Mouse (Mus musculus) midbrain, embryonic 15.5 days (tissue): ENCODE data around the gene Fbxo36. TPM values are rescaled to one million over a fixed set of nuclear protein-coding genes. Genes with fewer than 3 reads are reported as not detected.

Experiments
- ATAC-seq: fragments of 200-750 bp; cut with Nextera tagmentation; replicated peaks from 2 replicates; pipeline ENCODE4 v1.8.0; 2017; ENCODE audit warnings: moderate TSS enrichment
- H3K27ac ChIP-seq: fragments of 300-500 bp; sonication (generic); 2 replicates; pipeline ENCODE4 v1.5.1; 2015; ENCODE audit warnings: mild to moderate bottlenecking, inconsistent platforms
- H3K27me3 ChIP-seq: fragments of 300-500 bp; sonication (generic); replicated peaks from 2 replicates; pipeline ENCODE4 v1.6.1; 2015; ENCODE audit warnings: inconsistent platforms
- H3K36me3 ChIP-seq: fragments of 300-500 bp; sonication (generic); replicated peaks from 2 replicates; pipeline ENCODE4 v1.6.1; 2015; ENCODE audit warnings: inconsistent platforms
- H3K4me1 ChIP-seq: fragments of 300-500 bp; sonication (generic); 2 replicates; pipeline ENCODE4 v1.6.1; 2015; ENCODE audit warnings: inconsistent platforms
- H3K4me2 ChIP-seq: fragments of 300-500 bp; sonication (generic); 2 replicates; pipeline ENCODE4 v1.6.1; 2015; ENCODE audit warnings: inconsistent platforms, mild to moderate bottlenecking, moderate library complexity
- H3K4me3 ChIP-seq: fragments of 300-500 bp; sonication (generic); 2 replicates; pipeline ENCODE4 v1.5.1; 2015; ENCODE audit warnings: mild to moderate bottlenecking, inconsistent platforms
- H3K9ac ChIP-seq: fragments of 300-500 bp; sonication (generic); 2 replicates; pipeline ENCODE4 v1.6.1; 2015; ENCODE audit warnings: mild to moderate bottlenecking, inconsistent platforms
- H3K9me3 ChIP-seq: fragments of 300-500 bp; sonication (generic); 2 replicates; pipeline ENCODE4 v1.6.1; 2016; ENCODE audit warnings: inconsistent platforms
- WGBS: fragments of 180-500 bp; shearing (Covaris S2); methylation state at CpG from one replicate; pipeline ENCODE4 v1.1.7; 2015; ENCODE audit warnings: mixed read lengths; 5-methylcytosine and 5-hydroxymethylcytosine counted together
- polyA plus RNA-seq: library from polyadenylated mRNA; unstranded; fragments of >200 nt; fragmentation: Nextera tagmentation; extraction: Ambion mirVana; gene quantifications from 2 replicates; pipeline ENCODE4 v1.2.1, GENCODE M21; 2015

Fbxo36 gene
- polyA plus RNA-seq, 1 experiment from 2014 or later: 6.0 TPM

DNA sequence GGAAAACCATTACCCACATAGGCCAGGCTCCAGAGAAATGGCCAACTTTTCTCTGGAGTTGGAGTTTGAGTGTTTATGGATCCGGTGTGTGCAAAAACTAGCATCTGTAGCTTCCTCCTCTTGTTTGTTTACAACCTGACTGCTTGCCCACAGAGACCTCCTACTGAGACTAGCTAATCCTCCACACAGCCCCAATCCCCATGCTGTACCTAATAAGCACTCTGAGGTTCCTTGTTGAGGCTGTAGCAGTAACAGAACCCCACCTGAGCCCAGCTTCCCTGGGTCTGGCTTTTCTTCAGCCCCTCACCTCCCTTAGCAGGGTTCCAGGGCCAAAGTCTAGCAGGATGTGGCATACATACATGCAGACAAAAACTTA lies 21.6 kb downstream of the Fbxo36 start:
- no peak for ATAC-seq
- Histone ChIP-seq H3K27me3 (no peaks in the 10 kb centered on the region), H3K9ac (no peak overlapping the region), H3K36me3 (no peaks in the 10 kb centered on the region), H3K4me3 (no peak overlapping the region), H3K4me1 (no peaks in the 10 kb centered on the region), H3K9me3 (no peaks in the 10 kb centered on the region), H3K27ac (no peak overlapping the region), H3K4me2 (no peak overlapping the region)
- 70% methylated on average over 1 of the region's 1 CpGs for WGBS

DNA sequence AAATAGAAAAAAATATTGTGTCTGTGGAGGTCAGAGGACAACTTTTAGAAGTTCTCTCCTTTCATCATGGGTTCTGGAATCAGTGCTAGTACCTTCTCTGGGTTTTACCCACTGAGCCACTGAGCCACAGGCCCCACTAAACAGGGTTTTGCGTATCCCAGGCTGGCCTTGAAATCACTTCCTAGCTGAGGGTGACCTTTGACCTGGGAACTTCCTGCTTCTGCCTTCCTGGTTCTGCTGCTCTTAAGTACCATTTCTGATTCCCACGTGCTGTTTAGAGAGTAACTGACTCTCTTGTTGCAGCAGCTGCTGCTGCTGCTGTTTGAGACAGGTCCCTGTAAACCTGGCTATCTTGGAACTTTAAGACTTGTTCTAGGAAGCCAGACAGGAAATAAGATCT lies 25.0 kb downstream of the Fbxo36 start:
- Histone ChIP-seq H3K4me3 (no peak overlapping the region), H3K9ac (no peak overlapping the region), H3K4me2 (no peak overlapping the region), H3K27me3 (no peaks in the 10 kb centered on the region), H3K27ac (no peak overlapping the region), H3K36me3 (no peaks in the 10 kb centered on the region), H3K4me1 (no peaks in the 10 kb centered on the region), H3K9me3 (no peaks in the 10 kb centered on the region)
- WGBS: 80% methylated on average over 2 of the region's 2 CpGs
- ATAC-seq: no peak

DNA sequence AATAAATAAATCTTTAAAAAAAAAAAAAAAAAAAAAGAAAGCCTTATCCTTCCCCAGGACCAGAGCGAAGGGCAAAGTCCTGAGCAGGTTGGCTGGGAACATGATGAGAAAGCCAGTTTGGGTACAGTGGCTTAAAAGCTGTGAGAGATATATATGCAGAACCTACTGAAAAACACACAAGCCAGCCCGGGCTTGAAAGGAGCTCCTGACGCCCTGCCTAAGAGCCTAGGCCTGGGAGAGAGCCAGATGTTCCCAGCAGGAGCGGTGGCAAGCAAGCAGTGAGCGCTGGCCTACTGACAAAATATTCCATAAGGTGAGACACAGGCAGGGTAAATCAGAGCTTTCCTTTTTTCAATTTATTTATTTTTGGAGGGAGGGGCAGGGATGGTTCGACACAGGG lies 26.6 kb downstream of the Fbxo36 start:
- Histone ChIP-seq H3K9ac (no peak overlapping the region), H3K9me3 (no peaks in the 10 kb centered on the region), H3K4me2 (no peak overlapping the region), H3K36me3 (no peaks in the 10 kb centered on the region), H3K27ac (no peak overlapping the region), H3K27me3 (no peaks in the 10 kb centered on the region), H3K4me3 (no peak overlapping the region), H3K4me1 (no peaks in the 10 kb centered on the region)
- WGBS: 87% methylated on average over 6 of the region's 6 CpGs
- no peak for ATAC-seq

DNA sequence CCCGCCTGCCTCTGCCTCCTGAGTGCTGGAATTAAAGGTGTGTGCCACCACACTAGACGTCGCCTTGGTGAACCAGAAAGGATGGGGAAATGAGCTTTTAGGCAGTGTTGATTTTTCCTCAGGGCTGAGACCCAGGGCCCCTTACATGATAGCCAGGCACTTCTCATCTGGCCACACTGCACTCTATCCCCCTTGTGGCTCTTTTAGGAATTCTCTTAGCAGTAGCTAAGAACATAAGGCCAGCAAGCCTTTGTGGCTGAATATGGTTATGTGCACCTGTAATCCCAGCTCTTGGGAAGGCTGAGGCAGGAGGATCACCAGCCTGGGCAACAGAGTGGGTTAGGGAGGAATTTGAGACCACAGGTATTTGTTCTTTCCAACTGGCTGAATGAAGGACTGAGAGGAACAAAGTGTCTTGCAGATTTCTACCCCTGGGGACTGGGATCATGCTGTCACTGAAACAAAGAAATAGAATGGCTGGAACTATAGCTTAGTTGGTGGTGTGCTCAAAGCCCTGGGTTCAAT lies 27.1 kb downstream of the Fbxo36 start:
- 97% methylated on average over 3 of the region's 3 CpGs for WGBS
- Histone ChIP-seq H3K4me1 (no peaks in the 10 kb centered on the region), H3K4me2 (no peak overlapping the region), H3K9ac (no peak overlapping the region), H3K27me3 (no peaks in the 10 kb centered on the region), H3K36me3 (no peaks in the 10 kb centered on the region), H3K9me3 (no peaks in the 10 kb centered on the region), H3K27ac (no peak overlapping the region), H3K4me3 (no peak overlapping the region)
- ATAC-seq: no peak

DNA sequence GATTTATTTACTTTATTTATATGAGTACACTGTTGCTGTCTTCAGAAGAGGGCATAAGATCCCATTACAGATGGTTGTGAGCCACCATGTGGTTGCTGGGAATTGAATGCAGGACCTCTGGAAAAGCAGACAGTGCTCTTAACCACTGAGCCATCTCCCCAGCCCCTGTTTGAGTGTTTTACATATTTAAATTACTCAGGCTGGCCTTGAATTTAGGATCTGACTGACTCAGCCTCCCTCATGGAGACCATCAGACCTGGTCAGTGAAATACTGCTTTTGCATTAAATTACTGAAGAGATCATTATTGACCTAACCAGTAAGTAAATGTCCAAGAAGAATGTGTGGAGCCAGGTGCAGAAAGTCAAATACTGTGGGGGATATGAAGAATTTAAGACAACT lies 28.7 kb downstream of the Fbxo36 start:
- Histone ChIP-seq H3K27me3 (no peaks in the 10 kb centered on the region), H3K36me3 (no peaks in the 10 kb centered on the region), H3K4me3 (no peak overlapping the region), H3K27ac (no peak overlapping the region), H3K4me2 (no peak overlapping the region), H3K9me3 (no peaks in the 10 kb centered on the region), H3K4me1 (no peaks in the 10 kb centered on the region), H3K9ac (no peak overlapping the region)
- ATAC-seq: no peak

DNA sequence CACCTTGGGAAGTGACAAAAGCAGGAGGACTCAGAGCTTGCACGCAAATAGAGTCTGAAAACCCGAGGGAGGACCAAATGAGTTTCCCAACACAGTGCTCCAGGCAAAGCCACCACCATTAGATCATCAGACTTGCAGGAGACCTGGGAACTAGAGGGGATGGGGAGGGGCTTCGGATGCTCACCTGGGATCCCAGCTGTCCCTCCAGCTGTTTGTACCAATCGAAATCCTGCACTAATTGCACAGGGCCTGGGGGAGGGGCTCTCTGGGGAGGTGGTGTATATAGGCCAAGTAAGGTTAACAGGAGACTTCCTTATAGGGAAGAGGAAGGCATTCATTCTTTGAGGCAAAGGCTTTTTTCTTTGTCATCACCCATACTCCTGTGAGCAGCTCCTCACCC lies 29.2 kb downstream of the Fbxo36 start:
- H3K4me3 ChIP-seq: no peak overlapping the region
- no peak for ATAC-seq
- H3K36me3 ChIP-seq: no peaks in the 10 kb centered on the region
- WGBS: 76% methylated on average over 4 of the region's 4 CpGs
- no peaks in the 10 kb centered on the region for H3K27me3 ChIP-seq
- no peak overlapping the region for H3K9ac ChIP-seq
- no peaks in the 10 kb centered on the region for H3K4me1 ChIP-seq
- no peak overlapping the region for H3K27ac ChIP-seq
- no peak overlapping the region for H3K4me2 ChIP-seq
- no peaks in the 10 kb centered on the region for H3K9me3 ChIP-seq

DNA sequence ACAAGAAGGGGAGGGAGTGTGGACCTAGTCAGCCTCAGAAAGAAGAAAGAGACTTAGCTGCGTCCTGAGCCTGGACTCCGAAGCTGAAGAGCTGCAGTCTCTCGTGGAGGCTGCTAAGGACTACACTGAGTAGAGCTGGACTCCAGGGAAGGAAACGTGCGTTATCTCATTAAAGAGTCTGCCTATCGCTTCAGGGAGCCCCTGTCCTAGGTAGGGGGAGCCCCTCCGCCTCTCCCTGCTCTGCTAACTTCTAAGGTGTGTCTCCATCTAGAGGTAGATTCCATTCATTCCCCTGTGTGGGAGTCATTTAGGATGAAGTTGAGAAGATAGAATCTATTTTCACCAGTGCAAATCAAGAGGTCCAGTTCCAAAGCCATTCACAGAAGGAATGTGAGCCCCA lies 29.9 kb downstream of the Fbxo36 start:
- no peak overlapping the region for H3K9ac ChIP-seq
- no peak overlapping the region for H3K27ac ChIP-seq
- ATAC-seq: no peak
- no peaks in the 10 kb centered on the region for H3K27me3 ChIP-seq
- no peaks in the 10 kb centered on the region for H3K9me3 ChIP-seq
- H3K4me3 ChIP-seq: no peak overlapping the region
- H3K4me2 ChIP-seq: no peak overlapping the region
- no peaks in the 10 kb centered on the region for H3K36me3 ChIP-seq
- H3K4me1 ChIP-seq: no peaks in the 10 kb centered on the region
- 55% methylated on average over 7 of the region's 7 CpGs for WGBS

DNA sequence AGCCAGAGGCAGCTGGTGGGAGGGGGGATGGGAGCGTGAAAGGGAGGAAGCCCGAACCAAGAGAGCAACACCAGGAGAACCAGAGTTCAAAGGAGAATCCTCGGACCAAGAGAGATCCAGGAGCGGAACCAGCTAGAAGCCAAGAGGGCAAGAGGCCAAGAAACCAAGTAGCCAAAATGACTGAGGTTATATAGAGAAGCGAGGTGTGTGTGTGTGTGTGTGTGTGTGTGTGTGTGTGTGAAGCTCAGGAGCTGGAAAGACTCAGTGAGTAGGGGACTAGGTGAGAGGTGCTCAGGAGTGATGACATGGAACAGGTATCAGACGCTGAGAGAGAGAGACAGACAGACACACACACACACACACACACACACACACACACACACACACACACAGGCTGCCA lies 31.5 kb downstream of the Fbxo36 start:
- H3K4me3 ChIP-seq: no peak overlapping the region
- 73% methylated on average over 5 of the region's 6 CpGs for WGBS
- H3K9ac ChIP-seq: no peak overlapping the region
- H3K27me3 ChIP-seq: no peaks in the 10 kb centered on the region
- no peak for ATAC-seq
- H3K4me2 ChIP-seq: no peak overlapping the region
- no peaks in the 10 kb centered on the region for H3K4me1 ChIP-seq
- no peaks in the 10 kb centered on the region for H3K36me3 ChIP-seq
- H3K27ac ChIP-seq: no peak overlapping the region
- no peaks in the 10 kb centered on the region for H3K9me3 ChIP-seq

DNA sequence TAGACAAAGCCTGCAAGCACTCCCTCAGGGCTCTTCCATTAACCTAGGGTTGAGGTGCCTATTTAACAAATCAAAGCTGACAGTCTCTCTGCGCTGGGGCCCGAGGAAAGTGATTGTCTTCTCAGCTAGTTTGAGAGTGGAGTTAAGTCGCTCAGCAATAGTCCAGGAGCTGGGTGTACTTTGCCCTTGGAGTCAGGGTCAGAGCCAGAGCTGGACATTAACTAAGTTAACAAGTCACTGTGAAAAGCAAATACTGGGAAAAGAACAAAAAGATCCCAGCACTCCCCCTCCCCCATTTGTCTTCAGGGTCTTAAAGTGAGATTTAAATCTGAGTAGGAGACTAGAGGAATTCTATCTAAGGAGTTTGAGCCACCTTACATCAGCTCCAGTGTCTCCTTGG lies 32.5 kb downstream of the Fbxo36 start:
- Histone ChIP-seq H3K4me3 (no peak overlapping the region), H3K4me2 (no peak overlapping the region), H3K9me3 (no peaks in the 10 kb centered on the region), H3K27ac (no peak overlapping the region), H3K36me3 (no peaks in the 10 kb centered on the region), H3K27me3 (no peaks in the 10 kb centered on the region), H3K4me1 (no peaks in the 10 kb centered on the region), H3K9ac (no peak overlapping the region)
- ATAC-seq: no peak
- 18% methylated on average over 3 of the region's 3 CpGs for WGBS

DNA sequence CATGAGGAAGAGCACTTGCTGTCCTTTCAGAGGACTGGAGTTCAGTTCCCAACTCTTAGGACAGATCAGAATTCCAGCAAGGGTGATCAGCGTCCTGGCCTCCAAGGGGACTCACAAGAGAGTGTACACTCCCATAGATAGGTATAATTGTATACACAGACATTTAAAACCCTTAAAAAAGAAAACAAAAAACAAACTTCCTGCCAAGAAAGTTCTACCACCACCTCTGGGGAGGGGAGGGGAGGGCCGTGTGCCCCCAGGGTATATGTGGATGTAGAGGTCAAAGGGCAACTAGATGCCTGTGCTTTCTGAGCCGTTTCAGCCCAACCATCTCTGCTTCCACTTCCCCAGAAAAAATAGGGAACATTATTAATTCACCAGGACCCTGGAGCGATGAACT lies 33.3 kb downstream of the Fbxo36 start:
- WGBS: 71% methylated on average over 4 of the region's 4 CpGs
- Histone ChIP-seq H3K4me2 (no peak overlapping the region), H3K4me3 (no peak overlapping the region), H3K27me3 (no peaks in the 10 kb centered on the region), H3K36me3 (no peaks in the 10 kb centered on the region), H3K9me3 (no peaks in the 10 kb centered on the region), H3K9ac (no peak overlapping the region), H3K4me1 (no peaks in the 10 kb centered on the region), H3K27ac (no peak overlapping the region)
- ATAC-seq: no peak

DNA sequence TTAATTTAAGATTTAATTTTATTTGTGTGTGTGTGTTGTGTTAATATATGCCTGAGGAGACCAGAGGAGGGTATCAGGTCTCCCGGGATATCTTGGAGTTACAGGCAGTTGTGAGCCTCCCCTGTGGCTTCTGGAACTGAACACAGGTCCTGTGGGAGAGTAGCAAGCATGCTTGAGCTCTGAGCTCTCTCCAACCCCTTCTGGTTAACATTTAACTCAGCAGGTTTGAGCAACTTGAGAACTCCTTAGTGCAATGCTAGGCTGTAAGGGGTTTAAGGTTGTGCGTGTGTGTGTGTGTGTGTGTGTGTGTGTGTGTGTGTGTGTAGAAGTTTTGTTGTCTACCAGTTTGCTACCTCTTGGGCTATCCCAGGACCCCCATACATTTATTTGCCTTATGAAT lies 37.9 kb downstream of the Fbxo36 start:
- Histone ChIP-seq H3K27ac (no peak overlapping the region), H3K4me2 (no peak overlapping the region), H3K4me3 (no peak overlapping the region), H3K9ac (no peak overlapping the region), H3K4me1 (no peaks in the 10 kb centered on the region), H3K36me3 (no peaks in the 10 kb centered on the region), H3K9me3 (no peaks in the 10 kb centered on the region), H3K27me3 (no peaks in the 10 kb centered on the region)
- no peak for ATAC-seq
- WGBS: 86% methylated on average over 2 of the region's 2 CpGs

DNA sequence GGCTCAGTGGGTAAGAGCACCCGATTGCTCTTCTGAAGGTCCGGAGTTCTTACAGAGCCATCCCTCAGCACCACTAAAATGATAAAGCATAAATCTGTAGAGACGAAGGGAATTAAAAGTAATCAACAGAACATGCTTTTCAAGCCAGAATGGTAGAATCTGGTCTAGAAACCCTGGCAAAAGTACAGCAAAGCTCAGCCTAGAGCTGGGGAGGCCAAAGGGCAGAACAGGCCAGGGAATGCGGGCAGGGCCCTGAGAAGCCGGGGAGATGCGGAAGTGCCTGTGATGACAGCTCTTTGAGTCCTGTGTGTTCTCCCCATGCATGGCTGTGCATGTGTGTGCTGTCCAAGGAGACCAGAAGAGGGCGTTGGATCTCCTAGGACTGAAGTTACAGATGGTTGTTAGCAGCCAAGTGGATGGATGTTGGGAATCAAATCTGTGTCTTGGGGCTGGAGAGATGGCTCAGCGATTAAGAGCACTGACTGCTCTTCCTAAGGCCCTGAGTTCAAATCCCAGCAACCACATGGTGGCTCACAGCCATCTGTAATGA lies 40.0 kb downstream of the Fbxo36 start:
- H3K9me3 ChIP-seq: no peaks in the 10 kb centered on the region
- no peaks in the 10 kb centered on the region for H3K36me3 ChIP-seq
- no peak overlapping the region for H3K9ac ChIP-seq
- H3K4me3 ChIP-seq: no peak overlapping the region
- no peak overlapping the region for H3K27ac ChIP-seq
- no peaks in the 10 kb centered on the region for H3K4me1 ChIP-seq
- H3K27me3 ChIP-seq: no peaks in the 10 kb centered on the region
- no peak for ATAC-seq
- 92% methylated on average over 8 of the region's 8 CpGs for WGBS
- no peak overlapping the region for H3K4me2 ChIP-seq

DNA sequence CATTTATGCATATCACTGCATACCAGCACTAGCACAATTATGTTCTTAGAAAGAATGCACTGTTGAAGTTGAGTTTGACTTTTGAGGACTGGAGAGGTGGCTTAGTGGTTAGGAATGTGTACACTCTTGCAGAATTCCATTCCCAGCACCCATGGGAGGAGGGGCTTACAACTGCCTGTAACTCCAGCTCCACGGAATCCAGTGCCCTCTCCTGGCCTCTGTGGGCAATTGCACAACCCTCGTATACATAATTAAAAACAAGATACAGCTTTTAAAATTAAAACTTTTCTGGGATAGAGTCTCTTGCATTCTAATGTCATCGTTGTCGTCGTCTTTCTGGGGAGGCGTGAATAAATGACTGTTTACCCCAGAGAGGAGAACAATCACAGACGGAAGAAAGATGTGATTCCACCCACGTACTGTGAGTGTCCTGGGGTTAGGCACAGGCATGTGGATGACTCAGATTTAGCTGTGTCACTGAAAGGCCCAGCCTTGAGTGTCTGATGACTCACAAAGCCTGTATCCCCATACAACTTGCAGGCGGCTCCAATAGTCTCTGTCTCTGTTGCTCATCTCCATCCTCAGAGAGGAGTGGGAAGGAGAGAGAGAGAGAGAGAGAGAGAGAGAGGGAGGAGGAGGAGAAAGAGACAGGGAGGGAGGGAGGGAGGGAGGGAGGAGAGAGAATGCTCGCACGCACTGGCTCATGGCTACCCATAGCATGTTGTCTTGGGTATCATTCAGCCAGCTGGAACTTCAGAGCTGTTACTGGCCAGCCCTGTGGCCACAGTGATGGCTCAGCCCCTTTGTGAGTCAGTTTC lies 41.8 kb downstream of the Fbxo36 start:
- no peaks in the 10 kb centered on the region for H3K27me3 ChIP-seq
- ATAC-seq: no peak

More for the DNA sequence above, 41.8 kb downstream of the Fbxo36 start:
- no peak overlapping the region for H3K4me3 ChIP-seq
- H3K27ac ChIP-seq: no peak overlapping the region
- H3K9ac ChIP-seq: no peak overlapping the region
- no peaks in the 10 kb centered on the region for H3K36me3 ChIP-seq
- no peaks in the 10 kb centered on the region for H3K4me1 ChIP-seq
- 55% methylated on average over 11 of the region's 11 CpGs for WGBS
- H3K9me3 ChIP-seq: no peaks in the 10 kb centered on the region
- no peak overlapping the region for H3K4me2 ChIP-seq
